Mouse (Mus musculus) T-helper 2 cell (primary cell): ENCODE data around the gene Scamp1.

Source experiments
- in situ Hi-C: fragments of 300-600 bp; cut with MboI, MseI; formaldehyde crosslinking; loops from one replicate; pipeline ENCODE4 v1.15.1; 2025; ENCODE audit warnings: high pct_unique_total_duplicates

Gene Scamp1

GRCm38 (mm10) chr13:94279420-94279819 is 6.2 kb downstream of the Scamp1 start:
- in situ Hi-C loops: loop anchor here (10.0 kb wide), 1 partner anchor 105 kb away; no protein-coding TSS in a partner anchor

- in situ Hi-C loops: loop anchor here (10.0 kb wide), 1 partner anchor 114 kb away; no protein-coding TSS in a partner anchor
Observed at GRCm38 (mm10) chr13:94271284-94271683, 14.4 kb downstream of the Scamp1 start.

GRCm38 (mm10) chr13:94268201-94268600 is 17.5 kb downstream of the Scamp1 start:
- in situ Hi-C loops: no loop called here

GRCm38 (mm10) chr13:94267190-94267589 is 18.5 kb downstream of the Scamp1 start:
- in situ Hi-C loops: no loop called here

- in situ Hi-C loops: no loop called here
Observed at GRCm38 (mm10) chr13:94266530-94266929, 19.1 kb downstream of the Scamp1 start.

- in situ Hi-C loops: no loop called here
Observed at GRCm38 (mm10) chr13:94265291-94265690, 20.4 kb downstream of the Scamp1 start.

GRCm38 (mm10) chr13:94263943-94264342 is 21.7 kb downstream of the Scamp1 start:
- in situ Hi-C loops: no loop called here

GRCm38 (mm10) chr13:94262551-94262950 is 23.1 kb downstream of the Scamp1 start:
- in situ Hi-C loops: no loop called here

- in situ Hi-C loops: no loop called here
Observed at GRCm38 (mm10) chr13:94261624-94262023, 24.0 kb downstream of the Scamp1 start.

- in situ Hi-C loops: no loop called here
Observed at GRCm38 (mm10) chr13:94260961-94261360, 24.7 kb downstream of the Scamp1 start.

GRCm38 (mm10) chr13:94259210-94259609 is 26.4 kb downstream of the Scamp1 start:
- in situ Hi-C loops: no loop called here

- in situ Hi-C loops: no loop called here
Observed at GRCm38 (mm10) chr13:94258530-94258929, 27.1 kb downstream of the Scamp1 start.

GRCm38 (mm10) chr13:94257711-94258110 is 27.9 kb downstream of the Scamp1 start:
- in situ Hi-C loops: no loop called here

- in situ Hi-C loops: no loop called here
Observed at GRCm38 (mm10) chr13:94255176-94255575, 30.5 kb downstream of the Scamp1 start.

GRCm38 (mm10) chr13:94254286-94254685 is 31.4 kb downstream of the Scamp1 start:
- in situ Hi-C loops: no loop called here

GRCm38 (mm10) chr13:94253052-94253451 is 32.6 kb downstream of the Scamp1 start:
- in situ Hi-C loops: no loop called here

GRCm38 (mm10) chr13:94250761-94251160 is 34.9 kb downstream of the Scamp1 start:
- in situ Hi-C loops: no loop called here

GRCm38 (mm10) chr13:94250188-94250587 is 35.5 kb downstream of the Scamp1 start:
- in situ Hi-C loops: no loop called here

- in situ Hi-C loops: no loop called here
Observed at GRCm38 (mm10) chr13:94242897-94243296, 42.8 kb downstream of the Scamp1 start.

- in situ Hi-C loops: no loop called here
Observed at GRCm38 (mm10) chr13:94241892-94242524, 43.6 kb downstream of the Scamp1 start.

GRCm38 (mm10) chr13:94240873-94241272 is 44.8 kb downstream of the Scamp1 start:
- in situ Hi-C loops: no loop called here

GRCm38 (mm10) chr13:94240111-94240510 is 45.5 kb downstream of the Scamp1 start:
- in situ Hi-C loops: no loop called here

GRCm38 (mm10) chr13:94239488-94239887 is 46.2 kb downstream of the Scamp1 start:
- in situ Hi-C loops: no loop called here

- in situ Hi-C loops: no loop called here
Observed at GRCm38 (mm10) chr13:94231871-94232270, 53.8 kb downstream of the Scamp1 start.
